ENCODE assay signal across 8 mouse cellular contexts in genomic region chr6:87722631-87723030, GRCm38 (mm10). TPM values are rescaled to one million over a fixed set of nuclear protein-coding genes. Genes with fewer than 3 reads are reported as not detected.
DNase-seq lines count a peak whose midpoint lies in the region; ATAC-seq and TF ChIP-seq lines count a peak whose summit lies in the region.

No protein-coding gene starts in this region.

- TF ChIP-seq CTCF in kidney, postnatal 0 days (IDR thresholded peaks at IDR 0.05; ENCODE audit: low read depth) = no peak
- TF ChIP-seq CTCF in stomach, postnatal 0 days (IDR thresholded peaks at IDR 0.05; ENCODE audit: low read depth) = no peak

- ATAC-seq in frontal cortex, adult (ENCODE audit: low TSS enrichment) = no peak
- ATAC-seq in common myeloid progenitor, adult 5-6 weeks (replicated peaks; ENCODE audit: low read depth, poor library complexity, severe bottlenecking) = peak; percentile 87
- ATAC-seq in heart, embryonic 13.5 days (ENCODE audit: extremely low read depth, insufficient number of reproducible peaks, low FRiP score, low TSS enrichment) = no peak
- peak; percentile 91 for ATAC-seq in kidney, postnatal 0 days (replicated peaks; ENCODE audit: low FRiP score, low read depth)
- peak; percentile 77 for ATAC-seq in midbrain, embryonic 11.5 days (ENCODE audit: low FRiP score)
- ATAC-seq in stomach, postnatal 0 days (ENCODE audit: low FRiP score, low TSS enrichment) = 0 out of 2 replicates have a peak, but pooled peaks have one; percentile 59

- peak; percentile 59 to 60 for DNase-seq in frontal cortex, postnatal 10 days (ENCODE audit: low spot score in 2 of 2)
- peak; percentile 67 for DNase-seq in kidney, postnatal 0 days (ENCODE audit: low spot score)
- peak; percentile 92 for DNase-seq in midbrain, embryonic 11.5 days (ENCODE audit: low spot score, missing footprints)
- peak; percentile 49 for DNase-seq in stomach, postnatal 0 days (ENCODE audit: low spot score)
- DNase-seq in spleen, postnatal 14 days (ENCODE audit: low spot score in 2 of 2) = no peak

- peak overlapping the region; percentile 33; the same call in 1 of the 2 replicates for H3K4me2 ChIP-seq in heart, embryonic 13.5 days
- H3K4me2 ChIP-seq in kidney, postnatal 0 days (ENCODE audit: low read length) = no peak overlapping the region
- no peak overlapping the region for H3K4me2 ChIP-seq in midbrain, embryonic 11.5 days
- H3K4me2 ChIP-seq in stomach, postnatal 0 days (replicated peaks; ENCODE audit: low read depth) = no peak overlapping the region

- WGBS in heart, embryonic 13.5 days = 7% methylated on average over 13 of the region's 13 CpGs
- WGBS in kidney, postnatal 0 days = 6% methylated on average over 13 of the region's 13 CpGs
- WGBS in midbrain, embryonic 11.5 days = 4% methylated on average over 13 of the region's 13 CpGs
- 12% methylated on average over 12 of the region's 13 CpGs for WGBS in stomach, postnatal 0 days

- no peak overlapping the region for H3K4me3 ChIP-seq in heart, embryonic 13.5 days
- no peak overlapping the region for H3K4me3 ChIP-seq in kidney, postnatal 0 days (replicated peaks; ENCODE audit: low read depth, low read length)
- no peak overlapping the region for H3K4me3 ChIP-seq in midbrain, embryonic 11.5 days (ENCODE audit: low read depth, low read length)
- H3K4me3 ChIP-seq in stomach, postnatal 0 days (ENCODE audit: low read depth, low read length) = no peak overlapping the region

- peaks cover 13% of the 10 kb centered on the region; the same call in 1 of the 2 replicates for H3K4me1 ChIP-seq in heart, embryonic 13.5 days
- no peaks in the 10 kb centered on the region for H3K4me1 ChIP-seq in kidney, postnatal 0 days (replicated peaks; ENCODE audit: insufficient read depth, low read length)
- peaks cover 10% of the 10 kb centered on the region for H3K4me1 ChIP-seq in midbrain, embryonic 11.5 days (ENCODE audit: control insufficient read depth, insufficient read depth, low read length)
- no peaks in the 10 kb centered on the region; the same call in 1 of the 2 replicates for H3K4me1 ChIP-seq in stomach, postnatal 0 days (replicated peaks; ENCODE audit: control insufficient read depth, insufficient read depth)

- no peak overlapping the region for H3K27ac ChIP-seq in heart, embryonic 13.5 days (replicated peaks)
- H3K27ac ChIP-seq in kidney, postnatal 0 days = no peak overlapping the region
- H3K27ac ChIP-seq in midbrain, embryonic 11.5 days (ENCODE audit: low read depth, low read length) = no peak overlapping the region
- no peak overlapping the region for H3K27ac ChIP-seq in stomach, postnatal 0 days (replicated peaks)

- H3K36me3 ChIP-seq in heart, embryonic 13.5 days = no peaks in the 10 kb centered on the region
- no peaks in the 10 kb centered on the region for H3K36me3 ChIP-seq in kidney, postnatal 0 days (ENCODE audit: insufficient read depth, low read length)
- H3K36me3 ChIP-seq in midbrain, embryonic 11.5 days (ENCODE audit: control insufficient read depth, insufficient read depth, low read length) = no peaks in the 10 kb centered on the region
- no peaks in the 10 kb centered on the region for H3K36me3 ChIP-seq in stomach, postnatal 0 days (ENCODE audit: control insufficient read depth, insufficient read depth, low read length)

- no peak for TF ChIP-seq EP300 in stomach, postnatal 0 days (optimal IDR thresholded peaks at IDR 0.05)

- no peak overlapping the region for H3K9ac ChIP-seq in heart, embryonic 13.5 days
- H3K9ac ChIP-seq in kidney, postnatal 0 days (ENCODE audit: low read depth, low read length) = no peak overlapping the region
- no peak overlapping the region for H3K9ac ChIP-seq in midbrain, embryonic 11.5 days (ENCODE audit: low read length)
- H3K9ac ChIP-seq in stomach, postnatal 0 days (ENCODE audit: low read length) = no peak overlapping the region

- H3K9me3 ChIP-seq in heart, embryonic 13.5 days = no peaks in the 10 kb centered on the region
- H3K9me3 ChIP-seq in kidney, postnatal 0 days (replicated peaks; ENCODE audit: low read length) = no peaks in the 10 kb centered on the region
- no peaks in the 10 kb centered on the region for H3K9me3 ChIP-seq in midbrain, embryonic 11.5 days (ENCODE audit: control insufficient read depth, low read length)
- no peaks in the 10 kb centered on the region for H3K9me3 ChIP-seq in stomach, postnatal 0 days (ENCODE audit: control insufficient read depth, low read length)

- peaks cover 17% of the 10 kb centered on the region; the same call in 1 of the 2 replicates for H3K27me3 ChIP-seq in heart, embryonic 13.5 days (replicated peaks)
- no peaks in the 10 kb centered on the region for H3K27me3 ChIP-seq in kidney, postnatal 0 days (ENCODE audit: insufficient read depth, low read length)
- no peaks in the 10 kb centered on the region for H3K27me3 ChIP-seq in midbrain, embryonic 11.5 days (ENCODE audit: control insufficient read depth, insufficient read depth, low read length)
- no peaks in the 10 kb centered on the region for H3K27me3 ChIP-seq in stomach, postnatal 0 days (ENCODE audit: control insufficient read depth, insufficient read depth, low read length)

RNA-seq across cellular contexts. Expression of gene Efcc1, which starts 8.0 kb away (rescaled TPM):
- 5.4 and 9.5 TPM in 2 replicates for total RNA-seq in common myeloid progenitor, adult 5-6 weeks (2017)
- polyA plus RNA-seq in heart, embryonic 13.5 days (2015; fragmentation: Nextera tagmentation; extraction: Ambion mirVana) = 0.43 and 0.52 TPM in 2 replicates
- polyA plus RNA-seq in kidney, postnatal 0 days (2015; fragmentation: Nextera tagmentation; extraction: Ambion mirVana) = 1.7 and 2.0 TPM in 2 replicates
- 6.1 and 6.4 TPM in 2 replicates for polyA plus RNA-seq in midbrain, embryonic 11.5 days (2014; fragmentation: Nextera tagmentation; extraction: Ambion mirVana)
- 1.1 and 1.4 TPM in 2 replicates for polyA plus RNA-seq in stomach, postnatal 0 days (2015; fragmentation: Nextera tagmentation; extraction: Ambion mirVana)

RNA-seq across cellular contexts. Expression of gene Aplf, which starts 50.6 kb away (rescaled TPM):
- total RNA-seq in common myeloid progenitor, adult 5-6 weeks (2017) = 36.5 and 42.4 TPM in 2 replicates
- 8.4 and 8.7 TPM in 2 replicates for polyA plus RNA-seq in heart, embryonic 13.5 days (2015; fragmentation: Nextera tagmentation; extraction: Ambion mirVana)
- 12.7 and 14.3 TPM in 2 replicates for polyA plus RNA-seq in kidney, postnatal 0 days (2015; fragmentation: Nextera tagmentation; extraction: Ambion mirVana)
- polyA plus RNA-seq in midbrain, embryonic 11.5 days (2014; fragmentation: Nextera tagmentation; extraction: Ambion mirVana) = 14.8 and 15.9 TPM in 2 replicates
- polyA plus RNA-seq in stomach, postnatal 0 days (2015; fragmentation: Nextera tagmentation; extraction: Ambion mirVana) = 8.4 and 9.8 TPM in 2 replicates

RNA-seq across cellular contexts. Expression of gene Gp9, which starts 55.2 kb away (rescaled TPM):
- 13.4 and 14.6 TPM in 2 replicates for total RNA-seq in common myeloid progenitor, adult 5-6 weeks (2017)
- polyA plus RNA-seq in heart, embryonic 13.5 days (2015; fragmentation: Nextera tagmentation; extraction: Ambion mirVana) = 5.1 and 7.2 TPM in 2 replicates
- 0.42 and 0.66 TPM in 2 replicates for polyA plus RNA-seq in kidney, postnatal 0 days (2015; fragmentation: Nextera tagmentation; extraction: Ambion mirVana)
- 1.8 and 2.5 TPM in 2 replicates for polyA plus RNA-seq in midbrain, embryonic 11.5 days (2014; fragmentation: Nextera tagmentation; extraction: Ambion mirVana)
- 0.38 and 0.40 TPM in 2 replicates for polyA plus RNA-seq in stomach, postnatal 0 days (2015; fragmentation: Nextera tagmentation; extraction: Ambion mirVana)

Comparison
In these comparisons a context has a peak if more than half of its experiments do, and no peak if none do; other contexts are left out.
1. DNase-seq: peak in frontal cortex, postnatal 10 days (2 of 2), kidney, postnatal 0 days (single experiment), midbrain, embryonic 11.5 days (single experiment) and stomach, postnatal 0 days (single experiment); none in spleen, postnatal 14 days (0 of 2).
2. ATAC-seq: peak in common myeloid progenitor, adult 5-6 weeks (single experiment), kidney, postnatal 0 days (single experiment), midbrain, embryonic 11.5 days (single experiment) and stomach, postnatal 0 days (single experiment); none in frontal cortex, adult (single experiment) and heart, embryonic 13.5 days (single experiment).